Mouse (Mus musculus) midbrain, embryonic 13.5 days (tissue): ENCODE measurements at regions not wholly inside any gene's neighbourhood (a gene's known extent, or its start where the extent isn't known, plus 50 kb on each side); places are given as distances from the start of the nearest gene placed in this dataset.

Experiments used
- ATAC-seq: fragments of 200-750 bp; cut with Nextera tagmentation; 2 replicates; pipeline ENCODE4 v1.8.0; 2017; ENCODE audit warnings: mild to moderate bottlenecking, moderate TSS enrichment, moderate library complexity
- H3K27ac ChIP-seq: fragments of 300-500 bp; sonication (generic); 2 replicates; pipeline ENCODE4 v1.5.1; 2015; ENCODE audit warnings: inconsistent platforms, mild to moderate bottlenecking, moderate library complexity
- H3K27me3 ChIP-seq: fragments of 300-500 bp; sonication (generic); 2 replicates; pipeline ENCODE4 v1.6.1; 2015; ENCODE audit warnings: mild to moderate bottlenecking, inconsistent platforms
- H3K36me3 ChIP-seq: fragments of 300-500 bp; sonication (generic); 2 replicates; pipeline ENCODE4 v1.6.1; 2015; ENCODE audit warnings: mild to moderate bottlenecking, inconsistent platforms
- H3K4me1 ChIP-seq: fragments of 300-500 bp; sonication (generic); replicated peaks from 2 replicates; pipeline ENCODE4 v1.6.1; 2015; ENCODE audit warnings: inconsistent platforms
- H3K4me2 ChIP-seq: fragments of 300-500 bp; sonication (generic); replicated peaks from 2 replicates; pipeline ENCODE4 v1.6.1; 2015; ENCODE audit warnings: moderate library complexity, mild to moderate bottlenecking, inconsistent platforms
- H3K4me3 ChIP-seq: fragments of 300-500 bp; sonication (generic); replicated peaks from 2 replicates; pipeline ENCODE4 v1.5.1; 2015; ENCODE audit warnings: mild to moderate bottlenecking, inconsistent platforms
- H3K9ac ChIP-seq: fragments of 300-500 bp; sonication (generic); replicated peaks from 2 replicates; pipeline ENCODE4 v1.6.1; 2015; ENCODE audit warnings: mild to moderate bottlenecking, inconsistent platforms
- H3K9me3 ChIP-seq: fragments of 300-500 bp; sonication (generic); 2 replicates; pipeline ENCODE4 v1.6.1; 2016; ENCODE audit warnings: mild to moderate bottlenecking, inconsistent platforms
- WGBS: fragments of 180-500 bp; shearing (Covaris S2); methylation state at CpG from one replicate; pipeline ENCODE4 v1.1.7; 2015; 5-methylcytosine and 5-hydroxymethylcytosine counted together

DNA sequence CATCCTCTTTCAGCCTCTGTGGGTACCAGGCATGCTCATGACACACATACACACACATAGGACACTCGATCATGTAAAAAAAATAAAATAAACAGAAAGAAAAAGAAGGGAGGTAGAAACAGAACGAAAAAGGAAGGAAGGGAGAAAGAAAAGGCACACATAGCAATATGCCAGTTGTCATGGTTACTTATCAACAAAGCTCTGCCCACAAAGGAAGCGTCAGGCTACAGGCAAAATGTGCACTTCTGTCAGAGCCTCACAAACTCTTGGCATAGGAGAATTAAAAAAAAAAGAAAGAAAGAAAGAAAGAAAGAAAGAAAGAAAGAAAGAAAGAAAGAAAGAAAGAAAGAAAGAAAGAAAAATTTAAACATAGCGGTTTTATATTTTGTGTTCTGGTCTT lies 56.9 kb upstream of the Sox2 start:
- no peak overlapping the region for H3K4me2 ChIP-seq
- no peaks in the 10 kb centered on the region for H3K36me3 ChIP-seq
- no peak overlapping the region for H3K27ac ChIP-seq
- no peaks in the 10 kb centered on the region for H3K9me3 ChIP-seq
- H3K4me3 ChIP-seq: no peak overlapping the region
- H3K27me3 ChIP-seq: no peaks in the 10 kb centered on the region
- 45% methylated on average over 4 of the region's 4 CpGs for WGBS
- no peak overlapping the region for H3K9ac ChIP-seq
- ATAC-seq: no peak
- H3K4me1 ChIP-seq: peaks cover 16% of the 10 kb centered on the region

GRCm38 (mm10) chr3:34577896-34578530 lies 72.2 kb upstream of the Sox2 start:
- no peak overlapping the region for H3K4me2 ChIP-seq
- H3K9ac ChIP-seq: no peak overlapping the region
- no peaks in the 10 kb centered on the region for H3K36me3 ChIP-seq
- H3K4me1 ChIP-seq: peaks cover 47% of the 10 kb centered on the region
- H3K9me3 ChIP-seq: no peaks in the 10 kb centered on the region
- 42% methylated on average over 8 of the region's 8 CpGs for WGBS
- no peak overlapping the region for H3K27ac ChIP-seq
- no peak for ATAC-seq
- no peak overlapping the region for H3K4me3 ChIP-seq
- H3K27me3 ChIP-seq: peaks cover 5% of the 10 kb centered on the region; the same call in 1 of the 2 replicates

DNA sequence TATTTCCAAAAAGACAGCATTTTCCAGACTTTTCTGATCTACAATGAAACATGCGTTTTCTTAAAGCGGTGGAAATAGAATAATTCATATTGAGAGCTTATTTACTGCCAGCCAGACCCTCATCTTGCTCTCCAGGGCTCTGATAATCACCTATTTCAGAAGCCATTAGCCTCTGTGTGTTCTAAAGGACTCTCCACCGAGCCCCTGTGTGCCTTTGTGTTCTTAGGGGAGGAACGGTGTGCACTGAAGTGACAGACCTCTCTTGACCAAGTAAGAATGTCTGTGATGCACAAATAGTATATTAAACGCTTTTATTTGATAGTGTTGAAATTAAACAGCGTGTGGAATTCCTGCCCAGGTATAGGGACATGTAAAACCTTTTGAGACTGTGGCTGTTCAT lies 73.1 kb upstream of the Sox2 start:
- Histone ChIP-seq H3K9me3 (no peaks in the 10 kb centered on the region), H3K36me3 (no peaks in the 10 kb centered on the region), H3K4me2 (no peak overlapping the region), H3K9ac (no peak overlapping the region), H3K4me1 (peaks cover 56% of the 10 kb centered on the region), H3K4me3 (no peak overlapping the region), H3K27ac (peak overlapping the region; percentile 62), H3K27me3 (peaks cover 5% of the 10 kb centered on the region; the same call in 1 of the 2 replicates)
- 48% methylated on average over 6 of the region's 6 CpGs for WGBS
- ATAC-seq: 0 out of 2 replicates have a peak, but pooled peaks have one; percentile 54

GRCm38 (mm10) chr3:34576159-34576558 lies 74.0 kb upstream of the Sox2 start:
- ATAC-seq: no peak
- H3K9ac ChIP-seq: no peak overlapping the region
- peaks cover 5% of the 10 kb centered on the region; the same call in 1 of the 2 replicates for H3K27me3 ChIP-seq
- peak overlapping the region; percentile 14; the same call in 1 of the 2 replicates for H3K27ac ChIP-seq
- WGBS: 34% methylated on average over 11 of the region's 11 CpGs
- H3K9me3 ChIP-seq: no peaks in the 10 kb centered on the region
- H3K4me3 ChIP-seq: no peak overlapping the region
- peaks cover 62% of the 10 kb centered on the region for H3K4me1 ChIP-seq
- no peaks in the 10 kb centered on the region for H3K36me3 ChIP-seq
- no peak overlapping the region for H3K4me2 ChIP-seq

DNA sequence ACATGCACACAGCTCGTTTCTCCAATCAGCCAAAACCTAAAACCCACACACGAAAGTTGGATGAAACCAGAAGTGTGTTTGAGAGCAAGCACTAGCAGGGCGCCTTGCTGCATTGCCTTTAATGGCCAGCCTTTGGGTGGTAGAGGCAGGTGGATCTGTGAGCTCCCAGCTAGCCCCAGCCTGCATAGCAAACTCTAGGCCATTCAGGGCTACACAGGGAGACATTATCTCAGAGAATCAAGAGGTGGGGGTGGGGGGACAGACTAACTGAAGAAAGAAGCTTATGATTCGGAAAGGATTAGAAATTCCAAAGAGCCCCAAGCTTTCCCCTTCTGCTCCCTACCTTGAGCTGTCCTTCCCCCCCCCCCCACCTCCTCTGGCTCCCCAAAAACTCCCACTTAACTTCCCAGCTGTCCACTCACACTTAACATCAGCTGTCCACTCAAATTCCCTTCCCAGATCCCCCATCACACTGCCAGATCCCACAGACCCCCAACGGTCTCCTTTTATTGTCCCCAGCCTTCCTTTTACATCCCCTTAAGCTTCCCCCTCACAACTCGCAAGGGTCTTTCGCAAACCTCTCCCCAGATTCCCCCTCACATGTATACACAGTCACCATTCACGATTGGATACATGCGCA lies 75.4 kb upstream of the Sox2 start:
- Histone ChIP-seq H3K27me3 (peaks cover 5% of the 10 kb centered on the region; the same call in 1 of the 2 replicates), H3K4me2 (no peak overlapping the region), H3K27ac (no peak overlapping the region), H3K4me3 (no peak overlapping the region), H3K4me1 (peaks cover 65% of the 10 kb centered on the region), H3K9ac (no peak overlapping the region), H3K36me3 (no peaks in the 10 kb centered on the region), H3K9me3 (no peaks in the 10 kb centered on the region)
- 52% methylated on average over 9 of the region's 9 CpGs for WGBS
- ATAC-seq: no peak

DNA sequence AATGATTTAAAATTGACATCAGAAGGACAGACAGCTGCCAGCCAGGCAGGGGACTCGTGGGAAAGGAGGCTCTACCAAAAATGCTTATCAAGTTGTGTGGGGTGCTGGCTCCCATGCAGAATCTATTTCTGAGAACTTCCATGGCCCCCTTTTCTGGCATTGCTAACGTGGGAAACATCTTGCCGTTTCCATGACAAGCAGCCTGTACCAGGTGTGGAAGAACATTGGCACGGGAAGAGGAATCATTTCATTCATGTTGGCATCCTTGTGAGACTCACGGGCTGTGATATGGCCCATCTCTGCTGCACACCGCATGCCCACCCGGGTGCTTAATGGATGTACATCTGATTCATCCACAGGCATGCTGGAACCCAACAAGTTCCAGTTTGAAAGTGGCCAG lies 76.9 kb upstream of the Sox2 start:
- Histone ChIP-seq H3K27ac (no peak overlapping the region), H3K27me3 (peaks cover 5% of the 10 kb centered on the region; the same call in 1 of the 2 replicates), H3K4me1 (peaks cover 65% of the 10 kb centered on the region), H3K4me2 (no peak overlapping the region), H3K36me3 (no peaks in the 10 kb centered on the region), H3K4me3 (no peak overlapping the region), H3K9ac (no peak overlapping the region), H3K9me3 (no peaks in the 10 kb centered on the region)
- 88% methylated on average over 7 of the region's 7 CpGs for WGBS
- no peak for ATAC-seq

DNA sequence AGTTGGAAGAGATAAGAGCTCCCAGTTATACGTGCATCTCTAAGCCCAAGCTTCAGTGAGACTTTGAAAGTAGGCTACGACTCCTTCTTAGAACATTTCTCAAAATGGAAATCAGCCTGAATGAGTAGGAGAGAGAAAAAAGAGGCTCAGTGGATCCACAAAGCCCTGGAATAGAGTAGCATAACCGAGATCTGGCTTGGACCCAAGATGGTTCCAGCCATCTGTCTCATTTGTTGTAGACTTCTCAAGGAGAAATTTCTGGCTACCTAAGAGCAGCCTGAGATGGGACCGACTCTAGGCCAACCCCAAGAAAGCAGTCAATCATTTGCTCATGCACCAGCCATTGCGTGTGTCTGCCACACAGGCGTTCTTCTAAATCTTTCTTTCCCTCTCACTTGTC lies 78.1 kb upstream of the Sox2 start:
- no peak overlapping the region for H3K4me3 ChIP-seq
- 67% methylated on average over 6 of the region's 6 CpGs for WGBS
- ATAC-seq: no peak
- no peaks in the 10 kb centered on the region for H3K36me3 ChIP-seq
- peaks cover 66% of the 10 kb centered on the region for H3K4me1 ChIP-seq
- H3K27ac ChIP-seq: no peak overlapping the region; the same call in 1 of the 2 replicates
- no peaks in the 10 kb centered on the region for H3K9me3 ChIP-seq
- H3K9ac ChIP-seq: no peak overlapping the region
- H3K27me3 ChIP-seq: peaks cover 5% of the 10 kb centered on the region; the same call in 1 of the 2 replicates
- no peak overlapping the region for H3K4me2 ChIP-seq

- Histone ChIP-seq H3K36me3 (no peaks in the 10 kb centered on the region), H3K4me3 (no peak overlapping the region), H3K9ac (no peak overlapping the region), H3K27me3 (peaks cover 5% of the 10 kb centered on the region; the same call in 1 of the 2 replicates), H3K9me3 (no peaks in the 10 kb centered on the region), H3K4me2 (no peak overlapping the region), H3K27ac (no peak overlapping the region; the same call in 1 of the 2 replicates), H3K4me1 (peaks cover 66% of the 10 kb centered on the region)
- WGBS: 49% methylated on average over 9 of the region's 9 CpGs
- no peak for ATAC-seq
Observed at GRCm38 (mm10) chr3:34571630-34572029, 78.6 kb upstream of the Sox2 start.

GRCm38 (mm10) chr3:34569998-34570397 lies 80.2 kb upstream of the Sox2 start:
- Histone ChIP-seq H3K27me3 (0 out of 2 replicates have a peak, but pooled peaks cover 2% of the 10 kb centered on the region), H3K27ac (no peak overlapping the region), H3K9ac (no peak overlapping the region), H3K4me2 (no peak overlapping the region), H3K9me3 (no peaks in the 10 kb centered on the region), H3K4me1 (peaks cover 61% of the 10 kb centered on the region), H3K4me3 (no peak overlapping the region), H3K36me3 (no peaks in the 10 kb centered on the region)
- ATAC-seq: no peak
- 82% methylated on average over 10 of the region's 10 CpGs for WGBS

DNA sequence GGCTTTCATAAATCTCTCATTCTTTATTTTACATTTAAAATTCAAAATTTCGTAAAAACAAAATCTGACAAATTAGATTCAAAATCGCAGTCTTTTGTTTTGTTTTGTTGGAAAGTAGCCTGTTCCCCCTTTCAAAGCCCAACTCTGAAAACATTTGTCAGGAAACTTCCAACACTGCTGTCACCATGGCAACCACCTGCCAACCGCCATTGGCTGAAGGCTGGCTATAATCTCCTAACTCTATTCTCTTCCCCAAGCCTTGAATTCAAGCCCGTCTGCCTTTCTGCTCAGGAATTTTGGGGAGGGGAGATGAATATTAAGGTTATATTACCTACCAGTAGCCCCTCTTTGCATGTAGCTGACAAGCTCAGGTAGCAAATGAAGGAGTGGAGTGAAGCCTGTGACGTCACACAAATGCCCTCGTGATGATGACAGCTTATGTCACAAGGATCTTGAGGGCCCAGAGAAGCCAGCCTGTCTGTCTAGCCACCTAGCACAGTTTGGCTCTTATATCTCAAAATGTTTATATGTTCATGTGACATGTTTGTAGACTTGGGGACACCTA lies 82.0 kb upstream of the Sox2 start:
- Histone ChIP-seq H3K9me3 (no peaks in the 10 kb centered on the region), H3K4me1 (peaks cover 43% of the 10 kb centered on the region), H3K36me3 (no peaks in the 10 kb centered on the region), H3K27ac (no peak overlapping the region), H3K27me3 (0 out of 2 replicates have a peak, but pooled peaks cover 2% of the 10 kb centered on the region), H3K4me2 (no peak overlapping the region), H3K9ac (no peak overlapping the region), H3K4me3 (no peak overlapping the region)
- WGBS: 20% methylated on average over 6 of the region's 6 CpGs
- peak; percentile 46; the same call in 1 of the 2 replicates for ATAC-seq

DNA sequence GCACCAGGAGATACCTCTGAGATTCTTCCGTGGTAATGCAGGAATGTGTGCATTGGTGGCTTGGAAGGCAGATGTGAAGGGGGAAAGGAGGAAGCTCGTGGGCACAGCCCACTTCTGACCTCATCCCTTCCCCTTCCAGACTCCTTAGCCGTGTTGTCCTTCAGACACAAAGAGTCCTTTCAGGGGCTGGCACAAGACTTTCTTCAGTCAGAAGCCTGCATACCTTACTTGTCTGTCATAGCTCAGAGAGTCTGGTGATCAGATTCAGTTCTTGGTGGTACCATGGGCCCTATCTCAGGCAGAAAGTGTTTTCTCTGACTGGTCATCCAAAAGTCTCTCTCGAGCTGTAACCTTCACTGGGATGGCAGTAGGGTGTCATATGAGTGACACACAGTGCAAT lies 84.8 kb upstream of the Sox2 start:
- 49% methylated on average over 4 of the region's 4 CpGs for WGBS
- 0 out of 2 replicates have a peak, but pooled peaks cover 2% of the 10 kb centered on the region for H3K27me3 ChIP-seq
- H3K36me3 ChIP-seq: no peaks in the 10 kb centered on the region
- H3K4me3 ChIP-seq: no peak overlapping the region
- H3K9me3 ChIP-seq: no peaks in the 10 kb centered on the region
- no peak for ATAC-seq
- peaks cover 46% of the 10 kb centered on the region for H3K4me1 ChIP-seq
- no peak overlapping the region for H3K9ac ChIP-seq
- no peak overlapping the region for H3K27ac ChIP-seq
- H3K4me2 ChIP-seq: 0 out of 2 replicates have a peak overlapping the region, but pooled peaks have one; percentile 2

DNA sequence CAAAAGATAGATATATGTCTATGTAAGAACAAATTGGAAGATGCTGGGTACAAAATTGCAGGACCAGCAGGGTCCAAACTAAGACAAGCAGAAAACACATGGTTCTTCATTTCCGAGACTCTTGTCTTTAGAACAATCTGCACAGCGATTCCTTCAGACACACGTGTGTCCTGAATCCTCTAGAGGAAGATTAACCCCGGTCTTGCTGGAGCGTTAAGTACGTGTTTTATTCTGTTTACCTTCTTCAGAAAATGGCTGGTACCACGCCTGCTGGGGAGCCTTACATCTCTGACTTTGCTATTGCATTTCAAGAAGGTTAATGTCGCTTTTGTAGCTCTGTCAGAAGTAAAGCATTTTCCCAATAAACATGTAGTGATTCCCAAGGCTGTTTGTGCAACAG lies 87.3 kb upstream of the Sox2 start:
- H3K4me1 ChIP-seq: peaks cover 53% of the 10 kb centered on the region
- no peaks in the 10 kb centered on the region for H3K36me3 ChIP-seq
- ATAC-seq: no peak
- H3K4me2 ChIP-seq: peak overlapping the region; percentile 36
- no peak overlapping the region for H3K9ac ChIP-seq
- H3K9me3 ChIP-seq: no peaks in the 10 kb centered on the region
- H3K4me3 ChIP-seq: peak overlapping the region; percentile 18
- 20% methylated on average over 8 of the region's 8 CpGs for WGBS
- H3K27me3 ChIP-seq: 0 out of 2 replicates have a peak, but pooled peaks cover 2% of the 10 kb centered on the region
- no peak overlapping the region for H3K27ac ChIP-seq
